In genomic region chrX:48694864-48695371, GRCm38 (mm10) we compare ENCODE assay signal across 8 mouse cellular contexts. TPM values are rescaled to one million over a fixed set of nuclear protein-coding genes. Genes with fewer than 3 reads are reported as not detected.
DNase-seq lines count a peak whose midpoint lies in the region; ATAC-seq and TF ChIP-seq lines count a peak whose summit lies in the region.

Rbmx2 (plus strand) TSS chrX:48695004.

- H3K27me3 ChIP-seq in embryonic facial prominence, embryonic 14.5 days (replicated peaks; ENCODE audit: control insufficient read depth, insufficient read depth, low read length): no peaks in the 10 kb centered on the region
- no peaks in the 10 kb centered on the region for H3K27me3 ChIP-seq in heart, adult 2 months (ENCODE audit: control insufficient read depth, insufficient read depth, low read length)
- no peaks in the 10 kb centered on the region for H3K27me3 ChIP-seq in limb, embryonic 13.5 days
- no peaks in the 10 kb centered on the region for H3K27me3 ChIP-seq in midbrain, embryonic 16.5 days (ENCODE audit: control insufficient read depth, insufficient read depth, low read depth, low read length)

- DNase-seq in 3T3-L1 (ENCODE audit: low read depth, low spot score): peak; percentile 93
- peak; percentile 63 to 80 for DNase-seq in adrenal gland, postnatal 4 days (ENCODE audit: low spot score in 2 of 2)
- DNase-seq in embryonic facial prominence, embryonic 14.5 days (ENCODE audit: low spot score): peak; percentile 95
- DNase-seq in heart, adult 2 months: peak; percentile 89 to 92
- peak; percentile 86 to 89 for DNase-seq in kidney, adult 8-10 months
- DNase-seq in spleen, postnatal 10 days (ENCODE audit: low spot score in 2 of 2): peak; percentile 70 to 91

- intact Hi-C loops in heart, adult 2 months (cut with DNase I): loop anchor here (10.0 kb wide), 2 partner anchors 450 to 590 kb away; partner anchors contain the start of gene Enox2

- no peaks in the 10 kb centered on the region for H3K79me2 ChIP-seq in heart, adult 2 months (replicated peaks; ENCODE audit: control insufficient read depth, insufficient read depth, low read length)

- WGBS in embryonic facial prominence, embryonic 14.5 days: 18% methylated on average over 34 of the region's 42 CpGs
- WGBS in heart, adult 2 months: 18% methylated on average over 41 of the region's 42 CpGs
- 14% methylated on average over 40 of the region's 42 CpGs for WGBS in limb, embryonic 13.5 days
- WGBS in midbrain, embryonic 16.5 days: 11% methylated on average over 42 of the region's 42 CpGs

- no peaks in the 10 kb centered on the region for H3K36me3 ChIP-seq in embryonic facial prominence, embryonic 14.5 days (ENCODE audit: control insufficient read depth, insufficient read depth, low read length)
- H3K36me3 ChIP-seq in heart, adult 2 months (ENCODE audit: control insufficient read depth, insufficient read depth, low read length): no peaks in the 10 kb centered on the region
- H3K36me3 ChIP-seq in limb, embryonic 13.5 days: peaks cover 6% of the 10 kb centered on the region
- H3K36me3 ChIP-seq in midbrain, embryonic 16.5 days (ENCODE audit: control insufficient read depth, insufficient read depth, low read length): no peaks in the 10 kb centered on the region

- H3K4me3 ChIP-seq in embryonic facial prominence, embryonic 14.5 days (ENCODE audit: low read depth, low read length): peak within 1 kb of the TSS; percentile 60
- peak within 1 kb of the TSS; percentile 59 for H3K4me3 ChIP-seq in heart, adult 2 months
- H3K4me3 ChIP-seq in limb, embryonic 13.5 days: peak within 1 kb of the TSS; percentile 59
- peak within 1 kb of the TSS; percentile 62 for H3K4me3 ChIP-seq in midbrain, embryonic 16.5 days (ENCODE audit: low read depth, low read length)

- H3K27ac ChIP-seq in embryonic facial prominence, embryonic 14.5 days (replicated peaks; ENCODE audit: low read depth, low read length): no peak within 1 kb of the TSS
- H3K27ac ChIP-seq in heart, adult 2 months: peak within 1 kb of the TSS; percentile 6; the same call in 1 of the 2 replicates
- no peak within 1 kb of the TSS for H3K27ac ChIP-seq in limb, embryonic 13.5 days
- peak within 1 kb of the TSS; percentile 23; the same call in 1 of the 2 replicates for H3K27ac ChIP-seq in midbrain, embryonic 16.5 days (ENCODE audit: low read length)

- H3K4me2 ChIP-seq in embryonic facial prominence, embryonic 14.5 days (ENCODE audit: low read depth, low read length): peak within 1 kb of the TSS; percentile 56
- peak within 1 kb of the TSS; percentile 66 for H3K4me2 ChIP-seq in limb, embryonic 13.5 days (replicated peaks)
- peak within 1 kb of the TSS; percentile 64 for H3K4me2 ChIP-seq in midbrain, embryonic 16.5 days (ENCODE audit: low read length)

- peak within 1 kb of the TSS; percentile 74 for H3K9ac ChIP-seq in embryonic facial prominence, embryonic 14.5 days (ENCODE audit: low read depth, low read length)
- peak within 1 kb of the TSS; percentile 74 for H3K9ac ChIP-seq in heart, adult 2 months (ENCODE audit: low read depth, low read length)
- H3K9ac ChIP-seq in limb, embryonic 13.5 days: peak within 1 kb of the TSS; percentile 67
- peak within 1 kb of the TSS; percentile 55; the same call in 1 of the 2 replicates for H3K9ac ChIP-seq in midbrain, embryonic 16.5 days (ENCODE audit: low read depth, low read length)

- TF ChIP-seq EP300 in heart, adult 2 months (IDR thresholded peaks at IDR 0.05; ENCODE audit: insufficient read depth, low read depth, low read length): no peak

- no peak for TF ChIP-seq POLR2A in heart, adult 2 months (IDR thresholded peaks at IDR 0.05; ENCODE audit: insufficient read depth, low read depth, low read length)

- TF ChIP-seq CTCF in heart, adult 2 months (IDR thresholded peaks at IDR 0.05): no peak

- no peaks in the 10 kb centered on the region for H3K9me3 ChIP-seq in embryonic facial prominence, embryonic 14.5 days (ENCODE audit: control insufficient read depth, low read length)
- H3K9me3 ChIP-seq in limb, embryonic 13.5 days: no peaks in the 10 kb centered on the region
- H3K9me3 ChIP-seq in midbrain, embryonic 16.5 days (replicated peaks; ENCODE audit: control insufficient read depth, low read length, poor library complexity, severe bottlenecking): no peaks in the 10 kb centered on the region

- peak; percentile 99 for ATAC-seq in embryonic facial prominence, embryonic 14.5 days (ENCODE audit: low read depth)
- ATAC-seq in limb, embryonic 13.5 days (ENCODE audit: low FRiP score, low read depth): peak; percentile 98
- peak; percentile 99 for ATAC-seq in midbrain, embryonic 16.5 days

- H3K4me1 ChIP-seq in embryonic facial prominence, embryonic 14.5 days (ENCODE audit: control insufficient read depth, insufficient read depth, low read length): no peaks in the 10 kb centered on the region
- peaks cover 4% of the 10 kb centered on the region; the same call in 1 of the 2 replicates for H3K4me1 ChIP-seq in heart, adult 2 months (ENCODE audit: control insufficient read depth, insufficient read depth, low read length)
- H3K4me1 ChIP-seq in limb, embryonic 13.5 days: peaks cover 10% of the 10 kb centered on the region
- peaks cover 9% of the 10 kb centered on the region for H3K4me1 ChIP-seq in midbrain, embryonic 16.5 days (ENCODE audit: control insufficient read depth, insufficient read depth, low read length)

RNA-seq across cellular contexts. Expression of gene Rbmx2, which starts in this region (rescaled TPM):
- 1 to 10 TPM; 7.1 to 8.0 TPM for total RNA-seq in adrenal gland, postnatal 4 days (2021)
- 17.1 and 18.7 TPM in 2 replicates for polyA plus RNA-seq in embryonic facial prominence, embryonic 14.5 days (2014; fragmentation: Nextera tagmentation; extraction: Ambion mirVana)
- total RNA-seq in heart, adult 2 months (2021): 1 to 10 TPM; 2.1 TPM
- polyA plus RNA-seq in heart, adult 2 months (2012; rRNA removed): 0.66 and 1.7 TPM in 2 replicates
- polyA plus RNA-seq in limb, embryonic 13.5 days (2015; fragmentation: Nextera tagmentation; extraction: Ambion mirVana): 27.9 and 29.1 TPM in 2 replicates
- 21.7 and 22.1 TPM in 2 replicates for polyA plus RNA-seq in midbrain, embryonic 16.5 days (2015; fragmentation: Nextera tagmentation; extraction: Ambion mirVana)

Comparison
In these comparisons a context has a peak if more than half of its experiments do, and no peak if none do; other contexts are left out.
1. H3K27ac ChIP-seq: peak in heart, adult 2 months (single experiment) and midbrain, embryonic 16.5 days (single experiment); none in embryonic facial prominence, embryonic 14.5 days (single experiment) and limb, embryonic 13.5 days (single experiment).
2. Peak in every context shown above with its lines, with median percentiles within 50 percentile points of each other: DNase-seq, ATAC-seq, H3K4me2 ChIP-seq, H3K4me3 ChIP-seq and H3K9ac ChIP-seq.